Mouse (Mus musculus): Measurements from ENCODE around the gene Uck2. TPM values are rescaled to one million over a fixed set of nuclear protein-coding genes. Genes with fewer than 3 reads are reported as not detected.
A peak's percentile ranks its signal among the peaks of the same experiment; 100 is the strongest.

The Uck2 gene
- 10 to 100 TPM; 54.7 to 59.7 TPM for total RNA-seq (2021)

DNA sequence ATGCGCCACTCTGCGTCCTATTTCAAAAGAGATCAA is at the start of gene Uck2:
TSS of gene Uck2 (minus strand) at position 1 of the 36 bp plus-strand sequence.
- no peak for DNase-seq (ENCODE audit: low spot score)
- intact Hi-C loops (cut with DNase I), result no loop called here

DNA sequence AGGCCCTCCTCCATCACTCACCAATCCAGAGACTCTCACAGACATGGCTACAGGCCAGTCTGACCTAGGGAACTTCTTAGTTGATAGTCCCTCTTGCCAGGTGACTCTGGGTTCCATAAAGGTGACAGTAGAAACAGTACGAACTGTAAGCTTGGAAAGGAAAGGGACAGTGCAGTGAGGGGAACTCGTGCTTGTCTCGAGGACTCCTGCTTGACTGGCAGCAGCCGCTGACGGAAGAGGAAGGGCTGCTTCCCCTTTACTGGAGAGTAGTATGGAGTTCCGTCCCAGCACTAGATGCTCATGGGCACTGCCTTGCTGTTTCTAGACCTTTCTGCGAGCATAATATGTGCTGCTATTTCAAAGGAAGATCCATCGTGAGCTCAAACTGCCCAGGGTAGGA is 46.0 kb upstream of the Uck2 start:
- DNase-seq (ENCODE audit: low spot score), result no peak
- intact Hi-C loops (cut with DNase I), result no loop called here

DNA sequence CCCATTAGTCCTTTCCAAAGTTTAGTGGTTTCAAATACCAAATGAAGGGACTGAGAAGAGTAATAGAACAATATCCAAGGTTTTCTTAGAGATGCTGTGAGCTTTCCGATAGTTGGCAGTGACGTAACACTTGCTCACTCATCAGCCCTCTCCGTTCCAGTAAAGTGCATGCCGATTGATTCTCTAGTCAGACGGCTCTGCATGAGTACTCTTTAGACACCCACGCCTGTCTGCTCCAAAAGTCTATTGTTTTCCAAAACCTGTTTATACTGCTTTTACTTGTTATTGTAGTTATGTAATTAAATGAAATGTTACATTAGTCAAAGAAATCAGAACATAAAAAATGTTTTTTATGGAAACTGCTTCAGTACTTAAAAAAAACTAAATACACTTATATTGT is 43.7 kb upstream of the Uck2 start:
- DNase-seq (ENCODE audit: low spot score), result no peak
- intact Hi-C loops (cut with DNase I), result no loop called here

DNA sequence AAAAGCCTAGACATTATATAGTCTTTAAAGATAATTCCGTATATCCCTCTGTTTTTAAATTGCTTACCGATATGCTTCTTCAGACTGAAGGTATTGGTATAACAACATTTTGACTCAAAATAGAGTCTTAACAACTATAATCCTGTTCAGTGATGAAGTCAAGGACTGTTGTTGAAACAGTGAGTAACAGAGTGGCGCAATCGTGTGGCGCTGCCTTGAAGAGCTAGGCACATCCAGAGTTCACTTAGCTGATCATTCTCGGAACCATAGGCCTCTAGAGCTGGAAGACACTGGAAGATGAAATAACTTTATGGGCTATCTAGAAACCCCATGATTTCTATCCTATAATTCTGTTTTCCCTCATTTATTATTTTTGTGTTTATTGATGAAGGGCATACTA is 36.6 kb upstream of the Uck2 start:
- intact Hi-C loops (cut with DNase I), result no loop called here
- no peak for DNase-seq (ENCODE audit: low spot score)

- no peak for DNase-seq (ENCODE audit: low spot score)
- intact Hi-C loops (cut with DNase I), result loop anchor here (2.0 kb wide), 1 partner anchor 92 kb away; no protein-coding TSS in a partner anchor
These were observed 28.1 kb upstream of the Uck2 start for GRCm38 (mm10) chr1:167313220-167313619.

DNA sequence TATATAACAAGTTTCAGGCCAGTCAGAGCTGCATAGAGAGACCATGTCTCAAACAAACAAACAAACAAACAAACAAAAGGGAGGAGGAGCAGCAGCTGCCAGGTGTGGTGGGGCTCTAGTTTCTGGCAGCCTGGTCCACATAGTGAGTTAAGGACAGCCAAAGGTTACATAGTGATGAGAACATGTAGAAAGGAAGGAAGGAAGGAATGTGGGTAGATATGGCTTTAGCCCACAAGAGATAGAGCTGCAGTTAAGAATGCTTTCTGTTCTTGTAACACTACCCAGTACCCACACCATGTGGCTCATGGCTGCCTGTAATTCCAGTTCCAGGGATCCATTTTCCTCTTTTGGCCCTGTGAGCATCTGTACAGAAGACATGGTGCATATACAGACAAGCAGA is 27.2 kb upstream of the Uck2 start:
- intact Hi-C loops (cut with DNase I), result loop anchor here (2.0 kb wide), 1 partner anchor 92 kb away; no protein-coding TSS in a partner anchor
- no peak for DNase-seq (ENCODE audit: low spot score)

DNA sequence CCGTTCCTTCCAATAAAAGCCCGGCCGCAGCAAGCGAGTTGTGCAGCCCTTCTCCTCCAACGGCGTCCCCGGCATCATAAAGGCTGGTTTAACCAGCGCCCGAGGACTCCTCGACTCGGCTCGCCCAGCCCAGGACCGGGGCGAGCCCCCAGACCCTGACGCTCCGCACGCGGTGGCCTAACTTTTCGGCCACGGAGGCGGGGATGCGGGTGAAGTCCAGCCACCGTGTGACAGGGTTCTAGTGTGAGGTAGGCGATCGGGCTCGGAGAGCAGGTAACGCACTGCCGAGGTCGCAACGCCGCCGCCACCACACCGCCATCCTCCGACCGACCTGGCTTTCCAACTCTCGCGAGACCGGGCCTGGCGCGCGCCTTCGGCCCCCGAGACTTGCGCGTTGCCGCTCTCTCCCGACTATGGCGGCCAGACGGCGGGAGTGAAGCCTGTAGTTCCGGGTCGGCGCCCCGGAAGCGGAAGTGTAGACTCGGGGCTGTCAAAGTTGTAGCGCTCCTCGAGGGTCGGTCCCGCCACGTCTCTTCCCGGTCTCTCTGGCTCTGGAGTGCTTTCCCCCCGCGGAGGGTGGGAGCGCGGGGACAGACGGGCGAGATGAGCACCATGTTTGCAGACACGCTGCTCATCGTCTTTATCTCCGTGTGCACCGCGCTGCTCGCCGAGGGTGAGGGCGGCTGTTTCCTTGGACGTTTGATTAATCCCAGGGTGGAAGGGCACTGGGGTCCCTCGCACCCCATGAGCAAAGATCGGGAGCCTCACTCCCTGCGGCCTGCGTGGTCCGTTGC is 23.3 kb upstream of the Uck2 start, which contains the start of gene Tmco1:
TSS of gene Tmco1 (plus strand) at position 118 of the 794 bp plus-strand sequence.
- peak; percentile 93 for DNase-seq (ENCODE audit: low spot score)
- intact Hi-C loops (cut with DNase I), result loop anchor here (2.0 kb wide), 1 partner anchor 22 kb away; no protein-coding TSS in a partner anchor

DNA sequence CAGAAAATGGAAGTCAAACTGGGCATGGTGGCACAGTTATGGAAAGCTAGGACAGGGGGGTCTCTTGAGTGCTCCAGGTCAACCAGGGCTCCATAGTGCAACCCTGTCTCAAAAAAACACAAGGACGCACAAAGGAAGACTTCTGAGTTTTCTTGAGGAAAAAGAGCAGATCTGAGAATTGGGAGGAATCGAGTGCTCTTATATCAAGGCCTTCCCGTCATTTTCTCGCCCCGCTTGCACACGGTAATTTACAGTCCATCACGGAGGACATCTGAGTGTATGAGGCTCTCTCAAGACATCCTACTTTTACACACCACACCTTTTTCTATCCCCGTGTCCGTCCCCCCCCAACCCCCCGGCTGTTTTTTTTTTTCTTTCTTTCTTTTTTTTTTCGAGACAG is 22.6 kb upstream of the Uck2 start:
- intact Hi-C loops (cut with DNase I), result loop anchor here (2.0 kb wide), 1 partner anchor 21 kb away; no protein-coding TSS in a partner anchor
- no peak for DNase-seq (ENCODE audit: low spot score)

DNA sequence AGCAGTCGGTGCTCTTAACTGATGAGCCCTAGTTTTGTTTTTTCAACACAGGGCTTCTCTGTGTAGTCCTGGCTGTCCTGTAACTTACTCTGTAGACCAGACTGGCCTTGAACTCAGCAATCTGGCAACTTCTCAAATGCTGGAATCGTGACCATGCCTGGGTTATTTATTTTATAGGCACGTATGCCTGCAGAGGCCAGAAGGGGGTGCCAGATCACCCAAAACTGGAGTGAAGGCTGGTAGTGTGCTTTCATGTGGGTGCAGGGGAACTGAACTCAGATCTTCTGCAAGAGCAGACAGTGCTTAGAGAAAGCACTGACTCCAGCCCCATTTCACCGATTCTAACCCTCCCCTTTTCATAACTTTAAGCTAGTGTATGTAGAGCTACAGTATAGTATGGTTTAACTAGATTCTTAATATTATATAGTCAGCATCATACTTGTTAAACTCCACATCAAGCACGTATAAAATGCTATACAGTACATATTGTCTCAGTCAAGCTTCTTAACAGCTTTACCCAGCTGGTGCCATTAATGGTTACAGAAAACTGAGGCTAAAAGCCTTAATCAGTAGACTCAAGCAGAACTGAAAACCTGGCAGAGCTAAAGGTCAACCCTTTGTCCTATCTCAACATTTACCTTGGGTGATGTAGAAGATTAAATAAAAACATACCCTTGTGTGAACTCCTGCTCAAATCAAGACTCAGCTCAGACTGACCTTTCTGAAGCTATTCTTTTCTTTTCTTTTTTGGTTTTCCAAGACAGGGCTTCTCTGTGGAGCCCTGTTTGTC is 21.5 kb upstream of the Uck2 start:
- intact Hi-C loops (cut with DNase I), result no loop called here
- no peak for DNase-seq (ENCODE audit: low spot score)

- intact Hi-C loops (cut with DNase I), result no loop called here
These were observed 20.5 kb upstream of the Uck2 start for GRCm38 (mm10) chr1:167305501-167306137.

GRCm38 (mm10) chr1:167300122-167300521 is 15.0 kb upstream of the Uck2 start:
- intact Hi-C loops (cut with DNase I), result no loop called here
- DNase-seq (ENCODE audit: low spot score), result no peak

More at GRCm38 (mm10) chr1:167305501-167306137, 20.5 kb upstream of the Uck2 start:
- no peak for DNase-seq (ENCODE audit: low spot score)

- intact Hi-C loops (cut with DNase I), result no loop called here
- DNase-seq (ENCODE audit: low spot score), result no peak
These were observed 10.7 kb upstream of the Uck2 start for GRCm38 (mm10) chr1:167295679-167296402.

GRCm38 (mm10) chr1:167292447-167292846 is 7.3 kb upstream of the Uck2 start:
- peak; percentile 56 for DNase-seq (ENCODE audit: low spot score)
- intact Hi-C loops (cut with DNase I), result no loop called here

- intact Hi-C loops (cut with DNase I), result no loop called here
- DNase-seq (ENCODE audit: low spot score), result no peak
These were observed 6.5 kb upstream of the Uck2 start for GRCm38 (mm10) chr1:167291610-167292009.

- intact Hi-C loops (cut with DNase I), result no loop called here
These were observed 5.1 kb upstream of the Uck2 start for GRCm38 (mm10) chr1:167290263-167290592.

DNA sequence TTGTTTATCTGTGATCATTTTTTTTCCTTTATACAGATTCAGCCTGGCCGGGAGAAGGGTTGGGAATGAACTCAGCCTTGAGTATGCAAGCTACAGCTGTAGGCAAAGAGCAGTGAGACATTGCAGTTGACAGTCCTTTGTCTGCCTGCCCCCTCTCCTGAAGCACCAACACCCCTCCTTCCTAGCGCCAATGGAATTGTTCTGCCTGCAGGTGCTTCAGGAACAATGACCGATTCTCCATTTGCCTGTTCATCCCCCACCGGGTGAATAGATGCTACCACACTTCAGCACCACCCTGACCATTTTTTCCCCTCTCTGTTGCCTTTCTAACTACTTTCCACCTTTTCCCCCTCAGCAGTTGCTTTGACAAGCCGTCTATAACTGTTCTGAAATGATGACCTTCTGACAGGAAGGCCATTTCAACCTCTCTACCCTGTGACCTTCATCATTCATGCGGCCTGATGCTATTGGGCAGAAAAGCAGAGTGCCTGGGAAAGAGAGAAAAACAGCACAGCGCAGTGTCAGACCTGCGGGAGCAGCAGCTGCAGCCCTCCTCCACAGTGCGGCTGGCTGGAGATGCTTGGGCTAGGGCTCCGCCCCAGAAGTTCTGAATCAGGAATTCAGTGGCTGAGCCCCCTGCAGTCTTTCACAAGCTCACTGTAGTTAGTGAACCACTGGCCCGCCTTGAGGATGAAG is 4.6 kb upstream of the Uck2 start:
- intact Hi-C loops (cut with DNase I), result no loop called here
- no peak for DNase-seq (ENCODE audit: low spot score)

More at GRCm38 (mm10) chr1:167290263-167290592, 5.1 kb upstream of the Uck2 start:
- DNase-seq (ENCODE audit: low spot score), result no peak

DNA sequence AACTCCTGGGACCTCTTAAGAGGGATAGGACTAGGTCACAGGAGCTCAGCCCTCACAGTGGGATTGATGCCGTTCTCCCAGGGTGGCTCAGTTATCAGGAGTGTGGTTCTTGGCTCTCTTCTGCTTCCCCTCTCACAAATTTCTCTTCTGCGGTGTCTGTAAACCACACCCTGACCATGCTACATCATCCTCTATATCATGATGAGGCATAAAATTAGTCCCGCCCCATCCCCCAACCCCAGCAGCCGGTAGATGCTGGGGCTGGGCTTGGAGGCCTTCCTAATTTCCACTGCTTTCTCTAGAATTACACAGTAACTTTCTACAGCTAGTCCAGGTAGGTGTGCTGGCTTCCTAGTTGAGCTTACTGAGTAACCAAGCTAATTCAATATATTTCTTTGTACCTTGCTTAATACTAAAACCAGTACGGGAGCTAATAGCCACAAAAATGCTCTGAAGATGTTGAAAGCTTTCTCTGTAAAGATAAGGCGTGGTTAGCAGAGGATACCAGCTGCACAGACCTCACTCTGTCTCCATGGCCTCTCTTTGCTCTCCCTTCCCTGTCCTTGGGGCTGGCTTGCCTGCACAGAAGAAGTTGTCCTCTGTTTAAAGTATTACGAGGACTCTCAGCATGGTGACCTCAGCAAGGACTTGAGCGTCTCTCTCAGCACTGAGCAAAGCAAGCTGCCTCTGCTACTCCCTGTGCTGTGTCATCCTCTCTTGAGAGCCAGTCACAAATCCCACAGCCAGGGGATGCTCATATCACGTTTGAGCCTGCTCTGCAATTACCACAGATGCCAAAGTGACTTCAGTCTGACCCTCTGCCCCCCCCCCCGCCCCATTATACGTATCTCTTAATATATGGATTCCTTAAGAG is 3.8 kb upstream of the Uck2 start:
- intact Hi-C loops (cut with DNase I), result no loop called here
- DNase-seq (ENCODE audit: low spot score), result no peak

DNA sequence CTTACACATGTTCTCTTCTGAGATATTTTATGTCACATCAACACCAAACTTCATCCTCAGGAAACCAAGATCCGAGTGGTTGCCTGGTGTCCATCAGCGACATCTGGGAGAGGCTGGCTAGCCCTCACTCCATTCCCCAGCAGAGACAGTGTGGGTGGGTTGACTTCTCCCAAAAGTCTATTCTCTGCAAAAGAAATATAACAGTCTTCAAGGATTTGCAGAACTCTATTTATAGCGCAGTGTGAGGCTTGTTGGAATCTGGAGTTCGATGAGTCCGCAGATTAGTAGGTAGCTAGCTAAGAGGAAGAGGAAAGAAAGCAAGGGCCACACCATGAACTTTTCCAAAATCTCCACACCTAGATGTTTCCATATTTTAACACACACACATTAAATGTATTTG is 2.0 kb upstream of the Uck2 start:
- DNase-seq (ENCODE audit: low spot score), result no peak
- intact Hi-C loops (cut with DNase I), result loop anchor here (2.0 kb wide), 1 partner anchor 22 kb away; the partner anchor contains the start of gene Tmco1

DNA sequence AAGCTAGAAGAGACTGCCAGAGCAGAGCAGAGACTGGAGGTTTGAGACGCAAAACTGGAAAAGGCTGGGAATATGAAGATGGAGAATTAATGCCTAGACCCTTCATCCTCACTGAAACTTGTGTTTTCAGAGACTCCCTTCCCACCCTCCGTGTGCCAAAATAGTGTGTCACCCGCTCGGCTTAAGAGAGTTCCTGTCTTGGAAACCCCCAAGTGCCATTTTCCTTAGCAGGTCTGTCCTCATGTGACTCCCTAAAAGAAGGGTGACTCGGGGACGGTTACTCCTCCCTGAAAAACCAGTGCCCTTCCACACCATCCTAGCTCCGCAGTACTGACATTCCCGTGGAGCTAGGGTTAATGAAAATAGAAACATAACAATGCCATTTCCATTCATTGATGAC is 236 bp upstream of the Uck2 start:
- intact Hi-C loops (cut with DNase I), result no loop called here

More for the DNA sequence above, 236 bp upstream of the Uck2 start:
- no peak for DNase-seq (ENCODE audit: low spot score)
